Mouse (Mus musculus) myocyte (in vitro differentiated cells): ENCODE measurements at regions not wholly inside any gene's neighbourhood (a gene's known extent, or its start where the extent isn't known, plus 50 kb on each side); places are given as distances from the start of the nearest gene placed in this dataset.

Experiments
- E2F4 ChIP-seq: IDR thresholded peaks from one replicate; pipeline ENCODE4 v1.6.1; 2011; ENCODE audit warnings: mild to moderate bottlenecking, control low read depth, moderate library complexity; ENCODE audit not compliant: insufficient read depth
- MAX ChIP-seq: IDR thresholded peaks from one replicate; pipeline ENCODE4 v1.6.1; 2011; ENCODE audit warnings: low read depth, mild to moderate bottlenecking, control low read depth
- MYOD1 ChIP-seq, 3 experiments: IDR thresholded peaks; one replicate each; pipeline ENCODE4 v1.6.1; 2011; ENCODE audit warnings: control low read depth in 2 of 3, low read depth in 2 of 3, mild to moderate bottlenecking in 2 of 3, moderate library complexity in 1 of 3; ENCODE audit not compliant: insufficient read length in 2 of 3, control insufficient read depth in 1 of 3
- POLR2A ChIP-seq: IDR thresholded peaks from one replicate; pipeline ENCODE4 v1.6.1; 2011; ENCODE audit warnings: low read depth, mild to moderate bottlenecking, control low read depth, moderate library complexity; ENCODE audit not compliant: insufficient read length
- USF1 ChIP-seq: IDR thresholded peaks from one replicate; pipeline ENCODE4 v1.6.1; 2011; ENCODE audit warnings: low read depth, mild to moderate bottlenecking, control low read depth, moderate library complexity

DNA sequence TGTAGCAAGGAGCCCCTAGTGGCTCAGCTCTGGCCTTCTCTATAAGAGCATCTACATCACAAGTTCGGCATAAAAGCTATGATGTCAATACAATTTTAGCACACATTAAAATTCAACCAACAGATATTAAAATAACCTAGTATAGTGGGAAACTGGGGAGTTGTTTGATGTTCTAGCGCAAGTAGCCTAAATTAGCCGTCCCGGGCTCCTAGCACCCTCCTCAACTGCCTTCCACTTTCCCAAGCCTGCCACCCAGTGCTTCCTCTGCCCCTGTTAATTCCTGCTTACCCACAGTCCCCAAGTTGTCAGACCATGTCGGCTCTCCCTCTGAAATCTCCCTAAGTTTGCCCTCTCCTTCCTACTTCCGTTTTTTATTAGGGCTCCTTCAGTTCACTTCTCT is 154.2 kb upstream of the Trhde start:
- TF ChIP-seq USF1 = no peak
- no peak for TF ChIP-seq E2F4
- TF ChIP-seq POLR2A = no peak
- TF ChIP-seq MYOD1 (IDR thresholded peaks at IDR 0.05; ENCODE audit: control insufficient read depth in 1 of 3, insufficient read length in 2 of 3, low read depth in 2 of 3) = no peak
- TF ChIP-seq MAX = no peak
